Mouse (Mus musculus) intestine, embryonic 14.5 days (tissue): ENCODE data around the gene Prune2. TPM values are rescaled to one million over a fixed set of nuclear protein-coding genes. Genes with fewer than 3 reads are reported as not detected.

Source experiments
- ATAC-seq: fragments of 200-750 bp; cut with Nextera tagmentation; replicated peaks from 2 replicates; pipeline ENCODE4 v1.8.0; 2017; ENCODE audit warnings: low read depth, moderate number of reproducible peaks, moderate TSS enrichment, moderate library complexity; ENCODE audit not compliant: low FRiP score, low TSS enrichment
- DNase-seq: peaks from one replicate; pipeline ENCODE4 v3.0.0-alpha.2; 2018; ENCODE audit warnings: low spot score
- H3K27ac ChIP-seq: fragments of 300-500 bp; sonication (generic); 2 replicates; pipeline ENCODE4 v1.5.1; 2014; ENCODE audit warnings: low read depth, mild to moderate bottlenecking, control low read depth
- H3K27me3 ChIP-seq: fragments of 300-500 bp; sonication (generic); replicated peaks from 2 replicates; pipeline ENCODE4 v1.6.1; 2014; ENCODE audit warnings: low read length, control low read depth; ENCODE audit not compliant: control insufficient read depth, insufficient read depth
- H3K36me3 ChIP-seq: fragments of 300-500 bp; sonication (generic); 2 replicates; pipeline ENCODE4 v1.6.1; 2014; ENCODE audit warnings: low read length, control low read depth; ENCODE audit not compliant: control insufficient read depth, insufficient read depth
- H3K4me1 ChIP-seq: fragments of 300-500 bp; sonication (generic); replicated peaks from 2 replicates; pipeline ENCODE4 v1.6.1; 2014; ENCODE audit warnings: low read length, control low read depth, mixed read lengths; ENCODE audit not compliant: control insufficient read depth, insufficient read depth
- H3K4me2 ChIP-seq: fragments of 300-500 bp; sonication (generic); 2 replicates; pipeline ENCODE4 v1.6.1; 2014; ENCODE audit warnings: low read length
- H3K4me3 ChIP-seq: fragments of 300-500 bp; sonication (generic); 2 replicates; pipeline ENCODE4 v1.5.1; 2014; ENCODE audit warnings: low read depth, low read length, control low read depth, mixed read lengths
- H3K9ac ChIP-seq: fragments of 300-500 bp; sonication (generic); 2 replicates; pipeline ENCODE4 v1.6.1; 2014; ENCODE audit warnings: mild to moderate bottlenecking, low read length
- H3K9me3 ChIP-seq: fragments of 300-500 bp; sonication (generic); 2 replicates; pipeline ENCODE4 v1.6.1; 2016; ENCODE audit warnings: low read length, control low read depth; ENCODE audit not compliant: control insufficient read depth
- WGBS: fragments of 180-500 bp; shearing (Covaris S2); extraction: QIAGEN DNeasy Blood & Tissue Kit; methylation state at CpG from one replicate; pipeline ENCODE4 v1.1.7; 2014; 5-methylcytosine and 5-hydroxymethylcytosine counted together
- polyA plus RNA-seq: library from polyadenylated mRNA; unstranded; fragments of >200 nt; fragmentation: Nextera tagmentation; extraction: Ambion mirVana; gene quantifications from 2 replicates; pipeline ENCODE4 v1.2.1, GENCODE M21; 2014

The Prune2 gene
- polyA plus RNA-seq, 1 experiment from 2014 or later = 2.2 TPM

GRCm38 (mm10) chr19:17214896-17215520 lies 259.1 kb downstream of the Prune2 start:
- no peak overlapping the region for H3K9ac ChIP-seq
- no peaks in the 10 kb centered on the region for H3K27me3 ChIP-seq
- no peaks in the 10 kb centered on the region for H3K9me3 ChIP-seq
- no peak for DNase-seq
- ATAC-seq = no peak
- H3K36me3 ChIP-seq = no peaks in the 10 kb centered on the region
- WGBS = 71% methylated on average over 13 of the region's 13 CpGs
- no peak overlapping the region for H3K4me2 ChIP-seq
- H3K4me1 ChIP-seq = 0 out of 2 replicates have a peak, but pooled peaks cover 2% of the 10 kb centered on the region
- H3K4me3 ChIP-seq = no peak overlapping the region
- H3K27ac ChIP-seq = no peak overlapping the region

DNA sequence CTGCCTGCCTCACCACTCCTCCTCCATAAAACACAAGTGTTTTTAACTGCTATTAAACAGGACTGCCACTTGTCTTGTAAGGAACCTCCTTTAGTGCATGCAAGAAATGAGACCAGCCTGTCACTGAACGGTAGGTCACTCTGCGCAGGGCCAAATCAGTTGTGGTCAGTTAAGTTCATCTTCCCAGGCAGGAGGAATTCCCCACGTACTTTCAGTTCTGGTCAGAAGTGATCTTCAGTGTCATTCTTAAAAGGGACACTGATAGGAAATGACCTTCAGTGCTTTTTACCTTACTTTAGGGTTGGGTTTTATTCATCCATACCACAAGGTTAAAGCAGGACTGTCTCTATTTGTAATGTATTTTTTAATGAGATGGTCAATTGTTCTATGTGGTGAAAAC lies 262.3 kb downstream of the Prune2 start:
- no peak for ATAC-seq
- H3K36me3 ChIP-seq = no peaks in the 10 kb centered on the region

GRCm38 (mm10) chr19:17223801-17224200 lies 267.9 kb downstream of the Prune2 start:
- H3K27me3 ChIP-seq = no peaks in the 10 kb centered on the region
- no peak overlapping the region for H3K27ac ChIP-seq
- DNase-seq (no peak), ATAC-seq (no peak)
- no peaks in the 10 kb centered on the region for H3K4me1 ChIP-seq
- WGBS = 80% methylated on average over 4 of the region's 4 CpGs
- H3K4me3 ChIP-seq = no peak overlapping the region
- H3K36me3 ChIP-seq = no peaks in the 10 kb centered on the region
- H3K9ac ChIP-seq = no peak overlapping the region
- H3K4me2 ChIP-seq = no peak overlapping the region
- H3K9me3 ChIP-seq = no peaks in the 10 kb centered on the region; the same call in 1 of the 2 replicates

More for the DNA sequence above, 262.3 kb downstream of the Prune2 start:
- Histone ChIP-seq H3K9ac (no peak overlapping the region), H3K9me3 (no peaks in the 10 kb centered on the region), H3K4me1 (0 out of 2 replicates have a peak, but pooled peaks cover 2% of the 10 kb centered on the region), H3K27me3 (no peaks in the 10 kb centered on the region), H3K4me2 (no peak overlapping the region), H3K27ac (no peak overlapping the region), H3K4me3 (no peak overlapping the region)
- WGBS = 86% methylated on average over 3 of the region's 3 CpGs
- DNase-seq = no peak

DNA sequence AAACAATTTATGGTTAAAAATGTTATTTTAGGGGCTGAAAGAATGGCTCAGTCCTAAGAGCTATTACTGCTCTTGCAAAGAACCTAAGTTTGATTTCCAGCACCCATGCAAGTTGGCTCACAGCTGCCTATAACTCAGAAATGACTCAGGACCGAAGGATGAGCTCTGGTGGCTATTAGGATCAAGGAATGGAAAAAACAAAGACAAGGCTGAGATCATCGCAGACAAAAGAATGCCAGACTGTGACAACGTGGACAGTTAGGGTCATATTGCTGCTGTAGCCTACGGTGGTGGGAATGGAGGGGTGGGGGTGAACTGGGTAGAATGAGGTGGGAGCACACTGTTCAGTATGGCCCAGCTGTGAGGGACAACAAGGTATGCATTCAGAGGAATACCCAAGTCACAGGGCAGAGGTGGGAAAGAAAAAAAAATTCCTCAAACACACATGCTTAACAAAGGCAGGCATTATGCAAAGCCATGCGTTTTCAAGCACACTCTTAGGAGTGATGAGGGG lies 269.7 kb downstream of the Prune2 start:
- H3K27me3 ChIP-seq = no peaks in the 10 kb centered on the region
- no peak overlapping the region for H3K4me3 ChIP-seq
- H3K4me2 ChIP-seq = no peak overlapping the region
- H3K27ac ChIP-seq = no peak overlapping the region
- H3K36me3 ChIP-seq = no peaks in the 10 kb centered on the region
- no peaks in the 10 kb centered on the region; the same call in 1 of the 2 replicates for H3K9me3 ChIP-seq
- no peak overlapping the region for H3K9ac ChIP-seq
- DNase-seq (no peak), ATAC-seq (no peak)
- H3K4me1 ChIP-seq = no peaks in the 10 kb centered on the region
- WGBS = 65% methylated on average over 5 of the region's 5 CpGs

DNA sequence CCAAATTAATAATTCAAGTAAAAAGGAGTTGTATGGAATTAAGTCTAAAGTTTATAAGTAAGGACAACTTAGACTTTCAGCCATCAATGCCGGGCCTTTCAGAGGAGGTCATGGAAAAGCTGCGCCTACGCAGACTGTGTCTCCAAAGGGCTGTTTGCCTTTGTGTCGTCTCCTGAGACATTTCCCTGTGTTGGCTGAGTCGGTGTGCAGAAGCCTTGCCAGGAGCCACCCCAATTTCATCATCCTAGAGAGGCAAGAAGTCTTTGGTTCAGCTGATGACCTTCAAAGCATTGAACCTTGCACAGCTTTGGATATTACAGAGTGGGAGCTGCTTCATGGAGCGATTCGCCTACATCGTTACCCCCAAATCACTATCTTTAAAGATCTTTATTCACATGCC lies 270.2 kb downstream of the Prune2 start:
- Histone ChIP-seq H3K9ac (no peak overlapping the region), H3K4me1 (no peaks in the 10 kb centered on the region), H3K9me3 (no peaks in the 10 kb centered on the region; the same call in 1 of the 2 replicates), H3K4me3 (no peak overlapping the region), H3K27ac (no peak overlapping the region), H3K27me3 (no peaks in the 10 kb centered on the region), H3K4me2 (no peak overlapping the region), H3K36me3 (no peaks in the 10 kb centered on the region)
- DNase-seq = no peak
- ATAC-seq = no peak
- WGBS = 91% methylated on average over 8 of the region's 8 CpGs

- ATAC-seq (no peak), DNase-seq (no peak)
- Histone ChIP-seq H3K27me3 (no peaks in the 10 kb centered on the region), H3K4me2 (no peak overlapping the region), H3K4me1 (no peaks in the 10 kb centered on the region), H3K36me3 (no peaks in the 10 kb centered on the region), H3K4me3 (no peak overlapping the region), H3K27ac (no peak overlapping the region), H3K9me3 (no peaks in the 10 kb centered on the region; the same call in 1 of the 2 replicates), H3K9ac (no peak overlapping the region)
- WGBS = 73% methylated on average over 1 of the region's 1 CpGs
These were observed 274.1 kb downstream of the Prune2 start for GRCm38 (mm10) chr19:17230013-17230412.

GRCm38 (mm10) chr19:17238471-17238870 lies 282.6 kb downstream of the Prune2 start:
- Histone ChIP-seq H3K36me3 (no peaks in the 10 kb centered on the region), H3K27ac (no peak overlapping the region), H3K9ac (no peak overlapping the region), H3K4me3 (no peak overlapping the region), H3K4me2 (no peak overlapping the region), H3K9me3 (no peaks in the 10 kb centered on the region), H3K27me3 (no peaks in the 10 kb centered on the region), H3K4me1 (no peaks in the 10 kb centered on the region)
- WGBS = 75% methylated on average over 3 of the region's 3 CpGs
- DNase-seq (no peak), ATAC-seq (no peak)

- H3K4me3 ChIP-seq = no peak overlapping the region
- no peak overlapping the region for H3K9ac ChIP-seq
- 89% methylated on average over 7 of the region's 7 CpGs for WGBS
- H3K36me3 ChIP-seq = no peaks in the 10 kb centered on the region
- no peak overlapping the region for H3K27ac ChIP-seq
- no peaks in the 10 kb centered on the region for H3K27me3 ChIP-seq
- no peaks in the 10 kb centered on the region for H3K4me1 ChIP-seq
- no peaks in the 10 kb centered on the region for H3K9me3 ChIP-seq
- no peak overlapping the region for H3K4me2 ChIP-seq
- no peak for DNase-seq
- no peak for ATAC-seq
These were observed 284.5 kb downstream of the Prune2 start for GRCm38 (mm10) chr19:17240170-17241077.
